Mouse (Mus musculus) hindbrain, embryonic 15.5 days (tissue): ENCODE results near the gene Bcap31. TPM values are rescaled to one million over a fixed set of nuclear protein-coding genes. Genes with fewer than 3 reads are reported as not detected.
A peak's percentile ranks its signal among the peaks of the same experiment; 100 is the strongest.

Experiments used
- ATAC-seq: fragments of 200-750 bp; cut with Nextera tagmentation; 2 replicates; pipeline ENCODE4 v1.8.0; 2017; ENCODE audit warnings: low read depth, moderate number of reproducible peaks, moderate TSS enrichment; ENCODE audit not compliant: low FRiP score
- H3K27ac ChIP-seq: fragments of 300-500 bp; sonication (generic); replicated peaks from 2 replicates; pipeline ENCODE4 v1.5.1; 2015; ENCODE audit warnings: mild to moderate bottlenecking, inconsistent platforms
- H3K27me3 ChIP-seq: fragments of 300-500 bp; sonication (generic); 2 replicates; pipeline ENCODE4 v1.6.1; 2015; ENCODE audit warnings: control low read depth, inconsistent platforms
- H3K36me3 ChIP-seq: fragments of 300-500 bp; sonication (generic); 2 replicates; pipeline ENCODE4 v1.6.1; 2015; ENCODE audit warnings: control low read depth, inconsistent platforms
- H3K4me1 ChIP-seq: fragments of 300-500 bp; sonication (generic); replicated peaks from 2 replicates; pipeline ENCODE4 v1.6.1; 2015; ENCODE audit warnings: control low read depth, inconsistent platforms
- H3K4me2 ChIP-seq: fragments of 300-500 bp; sonication (generic); 2 replicates; pipeline ENCODE4 v1.6.1; 2015; ENCODE audit warnings: moderate library complexity, mild to moderate bottlenecking, inconsistent platforms
- H3K4me3 ChIP-seq: fragments of 300-500 bp; sonication (generic); 2 replicates; pipeline ENCODE4 v1.5.1; 2015; ENCODE audit warnings: mild to moderate bottlenecking, inconsistent platforms
- H3K9ac ChIP-seq: fragments of 300-500 bp; sonication (generic); 2 replicates; pipeline ENCODE4 v1.6.1; 2015; ENCODE audit warnings: inconsistent platforms
- H3K9me3 ChIP-seq: fragments of 300-500 bp; sonication (generic); 2 replicates; pipeline ENCODE4 v1.6.1; 2016; ENCODE audit warnings: control low read depth, inconsistent platforms
- WGBS: fragments of 180-500 bp; shearing (Covaris S2); methylation state at CpG from one replicate; pipeline ENCODE4 v1.1.7; 2015; 5-methylcytosine and 5-hydroxymethylcytosine counted together
- polyA plus RNA-seq: library from polyadenylated mRNA; unstranded; fragments of >200 nt; fragmentation: Nextera tagmentation; extraction: Ambion mirVana; gene quantifications from 2 replicates; pipeline ENCODE4 v1.2.1, GENCODE M21; 2015

Gene Bcap31
- polyA plus RNA-seq, 1 experiment from 2014 or later = 134 TPM

- peak; percentile 39 for ATAC-seq
- WGBS = 40% methylated on average over 20 of the region's 20 CpGs
- peak overlapping the region; percentile 75 for H3K4me2 ChIP-seq
- H3K27ac ChIP-seq = peak overlapping the region; percentile 73; the same call in 1 of the 2 replicates
- H3K9ac ChIP-seq = peak overlapping the region; percentile 74
- H3K36me3 ChIP-seq = no peaks in the 10 kb centered on the region
- H3K4me3 ChIP-seq = peak overlapping the region; percentile 62
- H3K4me1 ChIP-seq = peaks cover 21% of the 10 kb centered on the region
- H3K27me3 ChIP-seq = no peaks in the 10 kb centered on the region
- no peaks in the 10 kb centered on the region for H3K9me3 ChIP-seq
Measured at GRCm38 (mm10) chrX:73673968-73674661, 41.9 kb downstream of the Bcap31 start.

- no peaks in the 10 kb centered on the region for H3K36me3 ChIP-seq
- H3K27ac ChIP-seq = peak overlapping the region; percentile 73
- ATAC-seq = no peak
- no peaks in the 10 kb centered on the region for H3K27me3 ChIP-seq
- peaks cover 21% of the 10 kb centered on the region for H3K4me1 ChIP-seq
- H3K4me2 ChIP-seq = peak overlapping the region; percentile 75
- H3K9me3 ChIP-seq = no peaks in the 10 kb centered on the region
- H3K4me3 ChIP-seq = peak overlapping the region; percentile 62
- 17% methylated on average over 41 of the region's 42 CpGs for WGBS
- H3K9ac ChIP-seq = peak overlapping the region; percentile 74
Measured at GRCm38 (mm10) chrX:73673619-73673967, 42.4 kb downstream of the Bcap31 start.

GRCm38 (mm10) chrX:73672879-73673618 is 42.9 kb downstream of the Bcap31 start, which contains the start of gene Slc6a8:
Gene Slc6a8 (plus strand): TSS chrX:73673150.
- H3K4me2 ChIP-seq = peak within 1 kb of the TSS; percentile 75
- H3K9me3 ChIP-seq = no peaks in the 10 kb centered on the region
- peak within 1 kb of the TSS; percentile 62 for H3K4me3 ChIP-seq
- 28% methylated on average over 35 of the region's 72 CpGs for WGBS
- no peaks in the 10 kb centered on the region for H3K36me3 ChIP-seq
- H3K27ac ChIP-seq = peak within 1 kb of the TSS; percentile 73
- H3K27me3 ChIP-seq = no peaks in the 10 kb centered on the region
- ATAC-seq = peak; percentile 86
- H3K4me1 ChIP-seq = peaks cover 21% of the 10 kb centered on the region
- H3K9ac ChIP-seq = peak within 1 kb of the TSS; percentile 74

GRCm38 (mm10) chrX:73672031-73672431 is 43.9 kb downstream of the Bcap31 start:
- Histone ChIP-seq H3K4me3 (no peak overlapping the region), H3K4me1 (peaks cover 21% of the 10 kb centered on the region), H3K27me3 (no peaks in the 10 kb centered on the region), H3K9ac (no peak overlapping the region), H3K27ac (no peak overlapping the region), H3K36me3 (no peaks in the 10 kb centered on the region), H3K4me2 (no peak overlapping the region), H3K9me3 (no peaks in the 10 kb centered on the region)
- ATAC-seq = no peak
- 59% methylated on average over 4 of the region's 4 CpGs for WGBS

GRCm38 (mm10) chrX:73663143-73663542 is 52.8 kb downstream of the Bcap31 start:
- peaks cover 11% of the 10 kb centered on the region for H3K4me1 ChIP-seq
- no peaks in the 10 kb centered on the region for H3K27me3 ChIP-seq
- no peaks in the 10 kb centered on the region for H3K9me3 ChIP-seq
- no peak overlapping the region for H3K4me3 ChIP-seq
- no peaks in the 10 kb centered on the region for H3K36me3 ChIP-seq
- H3K27ac ChIP-seq = no peak overlapping the region
- no peak overlapping the region for H3K9ac ChIP-seq
- ATAC-seq = no peak
- H3K4me2 ChIP-seq = no peak overlapping the region

- Histone ChIP-seq H3K9me3 (no peaks in the 10 kb centered on the region), H3K4me1 (peaks cover 15% of the 10 kb centered on the region)
- ATAC-seq = peak; percentile 27
Measured at GRCm38 (mm10) chrX:73660284-73660665, 55.7 kb downstream of the Bcap31 start.

GRCm38 (mm10) chrX:73659575-73660283 is 56.2 kb downstream of the Bcap31 start, which contains the start of gene Pnck:
Gene Pnck (minus strand): TSS chrX:73660117.
- peak within 1 kb of the TSS; percentile 81 for H3K27ac ChIP-seq
- WGBS = 26% methylated on average over 54 of the region's 57 CpGs
- H3K4me2 ChIP-seq = peak within 1 kb of the TSS; percentile 60
- no peaks in the 10 kb centered on the region for H3K9me3 ChIP-seq
- H3K4me1 ChIP-seq = peaks cover 15% of the 10 kb centered on the region
- H3K36me3 ChIP-seq = no peaks in the 10 kb centered on the region
- H3K9ac ChIP-seq = peak within 1 kb of the TSS; percentile 60
- H3K4me3 ChIP-seq = peak within 1 kb of the TSS; percentile 52
- ATAC-seq = peak; percentile 77
- H3K27me3 ChIP-seq = no peaks in the 10 kb centered on the region

More at GRCm38 (mm10) chrX:73660284-73660665, 55.7 kb downstream of the Bcap31 start:
- 48% methylated on average over 3 of the region's 3 CpGs for WGBS
- Histone ChIP-seq H3K4me2 (peak overlapping the region; percentile 60), H3K4me3 (peak overlapping the region; percentile 52), H3K9ac (peak overlapping the region; percentile 60), H3K36me3 (no peaks in the 10 kb centered on the region), H3K27ac (peak overlapping the region; percentile 81), H3K27me3 (no peaks in the 10 kb centered on the region)

GRCm38 (mm10) chrX:73658936-73659574 is 56.9 kb downstream of the Bcap31 start:
- Histone ChIP-seq H3K36me3 (no peaks in the 10 kb centered on the region), H3K9ac (peak overlapping the region; percentile 60), H3K4me2 (peak overlapping the region; percentile 60), H3K27me3 (no peaks in the 10 kb centered on the region), H3K4me1 (peaks cover 15% of the 10 kb centered on the region), H3K4me3 (peak overlapping the region; percentile 52), H3K27ac (peak overlapping the region; percentile 81), H3K9me3 (no peaks in the 10 kb centered on the region)
- 50% methylated on average over 13 of the region's 13 CpGs for WGBS
- ATAC-seq = peak; percentile 36; the same call in 1 of the 2 replicates

GRCm38 (mm10) chrX:73658391-73658790 is 57.6 kb downstream of the Bcap31 start:
- ATAC-seq = no peak
- peak overlapping the region; percentile 60 for H3K4me2 ChIP-seq
- H3K27ac ChIP-seq = no peak overlapping the region
- H3K27me3 ChIP-seq = no peaks in the 10 kb centered on the region
- H3K36me3 ChIP-seq = no peaks in the 10 kb centered on the region
- 41% methylated on average over 7 of the region's 7 CpGs for WGBS
- no peaks in the 10 kb centered on the region for H3K9me3 ChIP-seq
- peak overlapping the region; percentile 52 for H3K4me3 ChIP-seq
- H3K9ac ChIP-seq = no peak overlapping the region
- H3K4me1 ChIP-seq = peaks cover 15% of the 10 kb centered on the region

GRCm38 (mm10) chrX:73655529-73655928 is 60.4 kb downstream of the Bcap31 start:
- Histone ChIP-seq H3K9me3 (no peaks in the 10 kb centered on the region), H3K4me2 (no peak overlapping the region), H3K9ac (no peak overlapping the region), H3K4me1 (peaks cover 14% of the 10 kb centered on the region), H3K36me3 (no peaks in the 10 kb centered on the region), H3K27me3 (no peaks in the 10 kb centered on the region), H3K4me3 (no peak overlapping the region), H3K27ac (no peak overlapping the region)
- WGBS = 82% methylated on average over 3 of the region's 3 CpGs
- no peak for ATAC-seq

GRCm38 (mm10) chrX:73654177-73654576 is 61.8 kb downstream of the Bcap31 start:
- Histone ChIP-seq H3K4me2 (no peak overlapping the region), H3K4me3 (no peak overlapping the region), H3K27ac (no peak overlapping the region), H3K9ac (no peak overlapping the region), H3K4me1 (peaks cover 9% of the 10 kb centered on the region), H3K9me3 (no peaks in the 10 kb centered on the region), H3K27me3 (no peaks in the 10 kb centered on the region), H3K36me3 (no peaks in the 10 kb centered on the region)
- ATAC-seq = peak; percentile 63; the same call in 1 of the 2 replicates
- WGBS = 16% methylated on average over 6 of the region's 6 CpGs
